25 mouse cellular contexts compared by ENCODE assay signal in the genomic region with DNA sequence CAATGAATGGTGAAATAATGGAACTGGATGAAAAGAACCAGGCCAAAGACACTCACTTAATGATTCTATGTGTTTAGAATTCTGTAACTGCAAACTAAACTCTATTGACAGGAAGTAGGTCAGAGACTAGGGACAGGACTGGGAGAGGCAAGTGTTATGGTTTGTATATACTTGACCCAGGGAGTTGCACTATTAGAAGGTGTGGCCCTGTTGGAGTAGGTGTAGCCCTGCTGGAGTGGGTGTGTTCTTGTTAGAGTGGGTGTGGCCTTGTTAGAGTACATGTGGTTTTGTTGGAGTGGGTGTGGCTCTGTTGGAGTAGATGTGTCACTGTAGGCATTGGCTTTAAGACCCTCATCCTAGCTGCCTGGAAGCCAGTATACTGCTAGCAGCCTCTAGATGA.
DNase-seq lines count a peak whose midpoint lies in the region; ATAC-seq and TF ChIP-seq lines count a peak whose summit lies in the region.
"Had no signal": no experiment of that assay in that cellular context is flagged by ENCODE, and none has a peak within 500 bp of the region (broad histone marks: within the 10 kb centered on the region; RNA-seq: fewer than 3 reads in every experiment).

No protein-coding gene starts in this region.

- H3K4me3 ChIP-seq in intestine, postnatal 0 days (ENCODE audit: low read depth, low read length) = no peak overlapping the region
- H3K4me3 ChIP-seq in intestine, embryonic 16.5 days (ENCODE audit: low read length) = no peak overlapping the region
- no peak overlapping the region for H3K4me3 ChIP-seq in MEL (ENCODE audit: control insufficient read depth in 1 of 2, insufficient read depth in 1 of 2, low read depth in 2 of 2, low read length in 2 of 2)
- H3K4me3 ChIP-seq: forebrain, embryonic 10.5 days; forebrain, embryonic 13.5 days; hindbrain, embryonic 10.5 days; hindbrain, embryonic 13.5 days; intestine, embryonic 15.5 days had no signal

- no peak for TF ChIP-seq RAD21 in MEL (IDR thresholded peaks at IDR 0.05; ENCODE audit: low read depth, low read length)

- H3K79me2 ChIP-seq in MEL (ENCODE audit: control insufficient read depth, insufficient read depth, low read length, poor library complexity) = no peaks in the 10 kb centered on the region

- H3K9ac ChIP-seq in intestine, postnatal 0 days (ENCODE audit: low read depth, low read length) = no peak overlapping the region
- H3K9ac ChIP-seq in intestine, embryonic 16.5 days (ENCODE audit: low read depth, low read length) = no peak overlapping the region
- H3K9ac ChIP-seq in MEL (ENCODE audit: control insufficient read depth, low read depth, low read length, poor library complexity, severe bottlenecking) = no peak overlapping the region
- H3K9ac ChIP-seq: forebrain, embryonic 13.5 days; hindbrain, embryonic 13.5 days; intestine, embryonic 15.5 days had no signal

- no peaks in the 10 kb centered on the region for H3K36me3 ChIP-seq in intestine, postnatal 0 days (ENCODE audit: control insufficient read depth, insufficient read depth)
- no peaks in the 10 kb centered on the region for H3K36me3 ChIP-seq in intestine, embryonic 16.5 days (ENCODE audit: control insufficient read depth, insufficient read depth, low read length)
- no peaks in the 10 kb centered on the region for H3K36me3 ChIP-seq in MEL (ENCODE audit: control insufficient read depth in 1 of 2, insufficient read depth in 2 of 2, low read length in 2 of 2)
- H3K36me3 ChIP-seq: forebrain, embryonic 10.5 days; hindbrain, embryonic 10.5 days; hindbrain, embryonic 13.5 days; intestine, embryonic 15.5 days had no signal

- no peaks in the 10 kb centered on the region for H3K27me3 ChIP-seq in intestine, postnatal 0 days (replicated peaks; ENCODE audit: control insufficient read depth, insufficient read depth, low read length)
- H3K27me3 ChIP-seq in intestine, embryonic 16.5 days (replicated peaks; ENCODE audit: control insufficient read depth, insufficient read depth, low read length) = no peaks in the 10 kb centered on the region
- no peaks in the 10 kb centered on the region; a peak in 1 of 4 replicates for H3K27me3 ChIP-seq in MEL (ENCODE audit: control insufficient read depth in 1 of 2, insufficient read depth in 2 of 2, low read length in 2 of 2)
- H3K27me3 ChIP-seq: forebrain, embryonic 13.5 days; hindbrain, embryonic 13.5 days; intestine, embryonic 15.5 days; Patski had no signal

- no peak for TF ChIP-seq CTCF in intestine, postnatal 0 days (IDR thresholded peaks at IDR 0.05; ENCODE audit: low read depth)
- TF ChIP-seq CTCF in MEL (IDR thresholded peaks at IDR 0.05 in 2 of 3, conservative IDR thresholded peaks at IDR 0.05 in 1 of 3; ENCODE audit: control insufficient read depth in 1 of 3, insufficient read depth in 1 of 3, low read depth in 2 of 3, low read length in 3 of 3, poor library complexity in 1 of 3, severe bottlenecking in 1 of 3) = no peak

- no peak overlapping the region for H3K4me2 ChIP-seq in intestine, postnatal 0 days (replicated peaks; ENCODE audit: low read depth)
- H3K4me2 ChIP-seq in intestine, embryonic 16.5 days (ENCODE audit: low read depth, low read length) = no peak overlapping the region
- H3K4me2 ChIP-seq: forebrain, embryonic 13.5 days; hindbrain, embryonic 13.5 days; intestine, embryonic 15.5 days had no signal

- peak; percentile 32; the same call in 1 of the 2 replicates for ATAC-seq in intestine, postnatal 0 days
- ATAC-seq in intestine, embryonic 16.5 days = no peak
- no peak for ATAC-seq in granulocyte monocyte progenitor cell, adult 5-6 weeks (replicated peaks; ENCODE audit: poor library complexity, severe bottlenecking)
- ATAC-seq: activated CD4-positive, CD25-positive, alpha-beta regulatory T cell, adult 4 months; CD4-positive, CD25-positive, alpha-beta regulatory T cell, adult 4 months; forebrain, embryonic 13.5 days; forebrain, embryonic 16.5 days; hindbrain, embryonic 16.5 days; intestine, embryonic 15.5 days; Patski had no signal

- TF ChIP-seq POLR2A in MEL (IDR thresholded peaks at IDR 0.05; ENCODE audit: control insufficient read depth in 1 of 2, insufficient read depth in 1 of 2, low read depth in 1 of 2, low read length in 2 of 2, poor library complexity in 1 of 2) = no peak

- TF ChIP-seq EP300 in MEL (IDR thresholded peaks at IDR 0.05; ENCODE audit: low read depth in 1 of 2, low read length in 2 of 2) = no peak

- peak; percentile 2 for DNase-seq in MEL (ENCODE audit: low read depth, low spot score)
- peak; percentile 38 for DNase-seq in ZHBTc4 (ENCODE audit: low read depth, low spot score)
- DNase-seq in lung, postnatal 36 days = no peak
- DNase-seq: adrenal gland, adult 8-10 months; adrenal gland, postnatal 25 days; cerebellum, adult 11-12 months; cerebellum, adult 8-10 months; cerebellum, postnatal 14 days; gastrocnemius, postnatal 10 days; gastrocnemius, postnatal 36 days; heart, adult 18-20 months; heart, postnatal 36 days had no signal

- no peaks in the 10 kb centered on the region for H3K4me1 ChIP-seq in intestine, postnatal 0 days (replicated peaks; ENCODE audit: control insufficient read depth, insufficient read depth, low read length)
- H3K4me1 ChIP-seq in intestine, embryonic 16.5 days (ENCODE audit: control insufficient read depth, insufficient read depth, low read length) = 0 out of 2 replicates have a peak, but pooled peaks cover 4% of the 10 kb centered on the region
- H3K4me1 ChIP-seq in MEL (ENCODE audit: control insufficient read depth in 1 of 2, insufficient read depth in 2 of 2, low read length in 2 of 2) = no peaks in the 10 kb centered on the region
- H3K4me1 ChIP-seq: forebrain, embryonic 13.5 days; hindbrain, embryonic 13.5 days; intestine, embryonic 15.5 days had no signal

- H3K27ac ChIP-seq in intestine, postnatal 0 days (ENCODE audit: low read depth, low read length) = no peak overlapping the region
- H3K27ac ChIP-seq in intestine, embryonic 16.5 days (ENCODE audit: low read length) = no peak overlapping the region
- no peak overlapping the region for H3K27ac ChIP-seq in MEL (ENCODE audit: control insufficient read depth, low read depth, low read length)
- H3K27ac ChIP-seq: forebrain, embryonic 10.5 days; forebrain, embryonic 13.5 days; hindbrain, embryonic 10.5 days; hindbrain, embryonic 13.5 days; intestine, embryonic 15.5 days had no signal

- H3K9me3 ChIP-seq in intestine, postnatal 0 days (ENCODE audit: control insufficient read depth) = no peaks in the 10 kb centered on the region
- no peaks in the 10 kb centered on the region for H3K9me3 ChIP-seq in intestine, embryonic 16.5 days (ENCODE audit: control insufficient read depth, low read length)
- H3K9me3 ChIP-seq in MEL (replicated peaks; ENCODE audit: insufficient read depth, low read length) = no peaks in the 10 kb centered on the region
- H3K9me3 ChIP-seq: forebrain, embryonic 10.5 days; forebrain, embryonic 13.5 days; hindbrain, embryonic 10.5 days; hindbrain, embryonic 13.5 days; intestine, embryonic 15.5 days had no signal

TF ChIP-seq in MEL, 35 proteins besides CTCF, POLR2A, EP300 and RAD21:
- no peak for TF ChIP-seq UBTF (IDR thresholded peaks at IDR 0.05; ENCODE audit: borderline replicate concordance, insufficient read depth, low read depth, low read length)
